Mouse (Mus musculus) heart, postnatal 0 days (tissue): ENCODE results near the gene Shpk. TPM values are rescaled to one million over a fixed set of nuclear protein-coding genes. Genes with fewer than 3 reads are reported as not detected.
A peak's percentile ranks its signal among the peaks of the same experiment; 100 is the strongest.

Experiments
- ATAC-seq: fragments of 200-750 bp; cut with Nextera tagmentation; 2 replicates; pipeline ENCODE4 v1.8.0; 2017; ENCODE audit warnings: low read depth, moderate number of reproducible peaks, moderate library complexity; ENCODE audit not compliant: insufficient read depth
- DNase-seq: peaks from one replicate; pipeline ENCODE4 v3.0.0-alpha.2; 2016; ENCODE audit warnings: low spot score
- H3K27ac ChIP-seq: fragments of 300-500 bp; sonication (generic); 2 replicates; pipeline ENCODE4 v1.5.1; 2014; ENCODE audit warnings: low read depth, mild to moderate bottlenecking
- H3K27me3 ChIP-seq: fragments of 300-500 bp; sonication (generic); 2 replicates; pipeline ENCODE4 v1.6.1; 2014; ENCODE audit warnings: low read length, mixed read lengths; ENCODE audit not compliant: control insufficient read depth, insufficient read depth
- H3K36me3 ChIP-seq: fragments of 300-500 bp; sonication (generic); replicated peaks from 2 replicates; pipeline ENCODE4 v1.6.1; 2014; ENCODE audit warnings: low read length, mixed read lengths; ENCODE audit not compliant: control insufficient read depth, insufficient read depth
- H3K4me1 ChIP-seq: fragments of 300-500 bp; sonication (generic); 2 replicates; pipeline ENCODE4 v1.6.1; 2014; ENCODE audit warnings: antibody characterized with exemption; ENCODE audit not compliant: control insufficient read depth, insufficient read depth
- H3K4me2 ChIP-seq: fragments of 300-500 bp; sonication (generic); 2 replicates; pipeline ENCODE4 v1.6.1; 2014; ENCODE audit warnings: low read depth, mild to moderate bottlenecking, low read length, moderate library complexity
- H3K4me3 ChIP-seq: fragments of 300-500 bp; sonication (generic); 2 replicates; pipeline ENCODE4 v1.5.1; 2014; ENCODE audit warnings: low read depth, low read length
- H3K9ac ChIP-seq: fragments of 300-500 bp; sonication (generic); replicated peaks from 2 replicates; pipeline ENCODE4 v1.6.1; 2014; ENCODE audit warnings: low read depth, low read length, mixed read lengths
- H3K9me3 ChIP-seq: fragments of 300-500 bp; sonication (generic); replicated peaks from 2 replicates; pipeline ENCODE4 v1.6.1; 2016; ENCODE audit warnings: low read length; ENCODE audit not compliant: control insufficient read depth
- CTCF ChIP-seq: IDR thresholded peaks from 2 replicates; pipeline ENCODE4 v1.5.1; 2016; ENCODE audit warnings: antibody characterized with exemption, control low read depth, low read depth
- EP300 ChIP-seq: IDR thresholded peaks from 2 replicates; pipeline ENCODE4 v1.6.1; 2016; ENCODE audit warnings: antibody characterized with exemption, low read depth
- whole genome bisulfite sequencing: fragments of 180-500 bp; shearing (Covaris S2); extraction: QIAGEN DNeasy Blood & Tissue Kit; methylation state at CpG from one replicate; pipeline ENCODE4 v1.1.7; 2014; 5-methylcytosine and 5-hydroxymethylcytosine counted together
- polyA plus RNA-seq: library from polyadenylated mRNA; unstranded; fragments of >200 nt; fragmentation: Nextera tagmentation; extraction: Ambion mirVana; gene quantifications from 2 replicates; pipeline ENCODE4 v1.2.1, GENCODE M21; 2015
- total RNA-seq: library from RNA; depleted of rRNA; stranded (reverse); fragments of >200 nt; gene quantifications from 2 replicates; pipeline ENCODE4 v1.2.3, GENCODE M21; 2014; ENCODE audit warnings: low replicate concordance

The Shpk gene
- total and polyA plus RNA-seq, 2 experiments from 2014 or later, result 0.08 to 0.77 TPM

DNA sequence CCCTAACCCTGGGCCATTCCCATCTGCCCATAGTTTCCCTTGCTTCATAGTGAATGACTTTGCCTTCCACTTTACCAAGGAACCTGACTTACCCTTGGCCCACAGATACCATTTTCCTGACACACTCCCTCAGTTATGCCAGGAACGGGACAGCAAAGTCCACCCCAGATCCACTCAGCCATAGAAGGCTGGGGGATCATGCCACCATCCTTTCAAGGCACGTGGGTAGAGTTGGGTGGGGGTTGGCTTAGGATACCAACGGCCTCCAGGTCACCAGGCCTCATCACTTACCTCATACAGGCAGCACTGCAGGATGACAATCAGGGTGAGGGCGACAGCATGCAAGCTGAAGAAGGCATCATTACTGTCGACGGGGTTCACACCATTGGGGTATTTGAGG lies 12.0 kb upstream of the Shpk start:
- 85% methylated on average over 6 of the region's 6 CpGs for WGBS
- Histone ChIP-seq H3K36me3 (peaks cover 73% of the 10 kb centered on the region), H3K27ac (no peak overlapping the region)

DNA sequence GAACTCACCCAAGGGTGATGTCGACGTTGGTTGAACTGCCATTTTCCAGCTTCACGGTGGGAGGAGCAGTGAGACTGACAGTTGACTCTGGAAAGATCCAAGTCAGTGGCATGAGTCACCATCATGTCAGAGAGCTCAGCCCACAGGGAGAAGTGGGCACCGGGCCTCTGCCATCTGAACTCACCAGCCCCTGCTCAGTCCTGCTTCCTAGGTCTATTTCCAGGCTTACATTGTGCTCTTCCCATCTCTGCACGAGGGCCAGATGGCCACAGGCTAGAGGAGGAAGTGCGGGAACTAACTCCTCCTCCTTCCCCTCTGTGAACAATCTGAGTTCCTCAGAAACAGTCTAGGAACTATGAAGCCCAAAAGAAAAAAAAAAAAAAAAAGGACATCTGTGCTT lies 6.2 kb upstream of the Shpk start:
- no peak for TF ChIP-seq EP300
- no peak for TF ChIP-seq CTCF
- H3K9me3 ChIP-seq, result no peaks in the 10 kb centered on the region
- 57% methylated on average over 6 of the region's 6 CpGs for WGBS
- peaks cover 4% of the 10 kb centered on the region; the same call in 1 of the 2 replicates for H3K4me1 ChIP-seq
- H3K9ac ChIP-seq, result no peak overlapping the region
- no peak for DNase-seq
- no peak overlapping the region for H3K4me3 ChIP-seq
- ATAC-seq, result no peak
- no peak overlapping the region for H3K27ac ChIP-seq
- no peaks in the 10 kb centered on the region for H3K27me3 ChIP-seq
- H3K4me2 ChIP-seq, result no peak overlapping the region
- H3K36me3 ChIP-seq, result peaks cover 45% of the 10 kb centered on the region

More for the DNA sequence above, 12.0 kb upstream of the Shpk start:
- no peak for TF ChIP-seq EP300
- TF ChIP-seq CTCF, result no peak
- no peak for ATAC-seq
- Histone ChIP-seq H3K9ac (no peak overlapping the region), H3K4me1 (no peaks in the 10 kb centered on the region), H3K4me2 (no peak overlapping the region), H3K4me3 (no peak overlapping the region), H3K27me3 (no peaks in the 10 kb centered on the region), H3K9me3 (no peaks in the 10 kb centered on the region)
- no peak for DNase-seq

DNA sequence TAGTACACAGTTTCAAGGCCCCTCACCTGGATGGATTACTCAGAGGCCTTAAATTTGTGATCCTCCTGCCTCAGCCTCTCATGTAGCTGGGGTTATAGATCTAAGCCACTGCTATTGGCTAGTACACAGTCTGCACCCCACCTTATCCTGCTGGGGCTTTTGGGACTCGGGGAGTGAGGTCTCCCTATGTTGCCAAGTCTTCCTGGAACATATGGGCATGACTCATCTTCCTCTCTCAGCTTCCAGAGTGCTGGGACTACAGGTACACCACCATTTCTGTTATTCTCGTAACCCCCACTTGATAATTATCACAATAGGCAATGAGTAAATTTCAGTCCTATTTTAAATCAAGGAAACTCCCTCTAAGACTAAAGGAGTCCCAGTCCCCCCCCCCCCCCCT lies 4.8 kb upstream of the Shpk start:
- Histone ChIP-seq H3K27ac (no peak overlapping the region), H3K9ac (no peak overlapping the region), H3K36me3 (peaks cover 37% of the 10 kb centered on the region), H3K4me1 (peaks cover 8% of the 10 kb centered on the region; the same call in 1 of the 2 replicates), H3K4me3 (no peak overlapping the region), H3K4me2 (no peak overlapping the region), H3K27me3 (no peaks in the 10 kb centered on the region), H3K9me3 (no peaks in the 10 kb centered on the region)
- DNase-seq (no peak), ATAC-seq (no peak)
- WGBS, result 58% methylated on average over 2 of the region's 2 CpGs
- TF ChIP-seq EP300 (no peak), CTCF (no peak)

DNA sequence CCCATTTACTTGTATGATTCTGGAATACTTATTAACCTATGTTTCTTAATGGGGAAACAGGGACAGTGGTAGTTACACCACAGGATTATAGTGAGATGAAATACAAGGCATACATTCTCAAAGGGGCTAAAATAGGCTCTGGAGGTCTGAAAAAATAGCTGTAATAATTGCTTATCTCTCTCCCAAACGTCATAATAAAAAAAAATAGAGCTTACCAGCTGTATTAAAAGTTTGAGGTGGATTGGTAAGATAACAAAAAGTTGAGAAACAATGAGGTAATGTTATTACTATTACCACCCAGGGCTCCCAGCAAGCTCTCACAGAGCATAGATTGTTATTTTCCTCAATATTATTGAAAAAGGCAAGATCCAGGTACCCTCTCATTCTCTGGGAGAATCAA lies 1.1 kb upstream of the Shpk start:
- DNase-seq (no peak), ATAC-seq (no peak)
- peak overlapping the region; percentile 62; the same call in 1 of the 2 replicates for H3K9ac ChIP-seq
- peak overlapping the region; percentile 67 for H3K4me3 ChIP-seq
- H3K4me2 ChIP-seq, result peak overlapping the region; percentile 84
- WGBS, result 0% methylated on average over 1 of the region's 1 CpGs
- no peak overlapping the region for H3K27ac ChIP-seq
- H3K27me3 ChIP-seq, result no peaks in the 10 kb centered on the region
- peaks cover 8% of the 10 kb centered on the region; the same call in 1 of the 2 replicates for H3K4me1 ChIP-seq
- no peaks in the 10 kb centered on the region for H3K9me3 ChIP-seq
- H3K36me3 ChIP-seq, result peaks cover 7% of the 10 kb centered on the region; the same call in 1 of the 2 replicates
- TF ChIP-seq CTCF (no peak), EP300 (no peak)

DNA sequence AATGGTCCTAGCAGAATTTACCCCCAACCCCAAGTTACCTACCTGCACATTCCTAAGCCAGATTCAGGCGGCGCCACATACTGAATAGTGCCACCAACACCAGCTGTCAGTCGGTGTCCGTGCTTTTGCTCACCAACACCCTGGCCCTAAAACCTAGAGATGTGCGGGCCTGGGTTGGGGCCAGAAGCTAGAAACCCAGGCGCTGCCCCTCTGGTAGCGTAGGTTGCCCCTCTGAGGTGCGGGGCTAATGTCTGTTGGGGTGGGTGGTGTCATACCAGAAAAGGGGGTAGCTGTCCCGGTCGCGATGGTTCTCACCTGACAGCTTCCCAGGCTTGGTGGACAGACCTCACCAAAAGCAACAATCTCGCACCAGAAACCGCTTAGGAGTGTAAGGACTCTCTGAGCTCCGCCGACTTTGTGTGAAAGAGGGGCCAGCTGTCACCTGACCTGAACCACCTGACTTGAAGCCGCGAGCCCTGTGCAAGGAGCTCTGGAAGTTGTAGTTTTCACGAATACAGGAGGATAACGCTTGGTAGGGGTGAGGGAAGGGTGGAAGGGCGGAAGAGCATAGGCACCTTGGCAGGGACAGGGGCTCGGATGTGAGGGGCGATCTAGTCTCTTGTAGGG lies 544 bp upstream of the Shpk start, which contains the start of gene Ctns:
Ctns (minus strand) TSS at position 440 of the 627 bp plus-strand sequence.
- DNase-seq (peak; percentile 97), ATAC-seq (peak; percentile 95)
- WGBS, result 1% methylated on average over 22 of the region's 22 CpGs
- TF ChIP-seq CTCF (no peak), EP300 (no peak)
- peak within 1 kb of the TSS; percentile 62 for H3K9ac ChIP-seq
- H3K27me3 ChIP-seq, result no peaks in the 10 kb centered on the region
- H3K27ac ChIP-seq, result peak within 1 kb of the TSS; percentile 54
- H3K4me3 ChIP-seq, result peak within 1 kb of the TSS; percentile 67
- H3K9me3 ChIP-seq, result no peaks in the 10 kb centered on the region
- peaks cover 7% of the 10 kb centered on the region; the same call in 1 of the 2 replicates for H3K36me3 ChIP-seq
- peaks cover 8% of the 10 kb centered on the region; the same call in 1 of the 2 replicates for H3K4me1 ChIP-seq
- peak within 1 kb of the TSS; percentile 84 for H3K4me2 ChIP-seq

DNA sequence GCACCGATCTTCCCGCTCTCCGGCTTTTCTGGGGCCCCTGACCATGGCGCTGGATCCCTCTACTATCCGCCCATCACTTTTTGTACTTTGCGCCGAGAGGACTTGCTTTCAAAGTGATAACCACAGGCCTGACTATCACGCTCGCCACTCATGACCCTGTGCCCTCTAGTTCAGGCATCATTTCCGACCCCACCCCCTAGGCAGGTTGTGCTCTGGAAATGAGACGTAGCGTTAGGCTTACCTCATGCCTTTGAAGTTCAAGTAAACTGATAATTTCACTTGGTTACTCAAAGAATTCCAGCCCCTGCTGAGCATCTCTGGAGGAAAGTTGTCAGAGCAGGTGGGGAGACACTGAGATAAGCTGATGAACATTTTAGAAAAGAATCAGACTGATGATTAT lies 619 bp downstream of the Shpk start:
- Histone ChIP-seq H3K4me2 (peak overlapping the region; percentile 84), H3K27ac (no peak overlapping the region), H3K4me3 (peak overlapping the region; percentile 67), H3K9ac (peak overlapping the region; percentile 62), H3K4me1 (peaks cover 8% of the 10 kb centered on the region; the same call in 1 of the 2 replicates), H3K27me3 (no peaks in the 10 kb centered on the region), H3K36me3 (peaks cover 7% of the 10 kb centered on the region; the same call in 1 of the 2 replicates), H3K9me3 (no peaks in the 10 kb centered on the region)
- TF ChIP-seq EP300 (no peak), CTCF (no peak)
- DNase-seq (no peak), ATAC-seq (no peak)
- WGBS, result 2% methylated on average over 12 of the region's 12 CpGs
